Mouse (Mus musculus): ENCODE data around the gene Tle2. TPM values are rescaled to one million over a fixed set of nuclear protein-coding genes. Genes with fewer than 3 reads are reported as not detected.

Gene Tle2
- polyA plus RNA-seq, 1 experiment from 2014 or later = 30.8 TPM

DNA sequence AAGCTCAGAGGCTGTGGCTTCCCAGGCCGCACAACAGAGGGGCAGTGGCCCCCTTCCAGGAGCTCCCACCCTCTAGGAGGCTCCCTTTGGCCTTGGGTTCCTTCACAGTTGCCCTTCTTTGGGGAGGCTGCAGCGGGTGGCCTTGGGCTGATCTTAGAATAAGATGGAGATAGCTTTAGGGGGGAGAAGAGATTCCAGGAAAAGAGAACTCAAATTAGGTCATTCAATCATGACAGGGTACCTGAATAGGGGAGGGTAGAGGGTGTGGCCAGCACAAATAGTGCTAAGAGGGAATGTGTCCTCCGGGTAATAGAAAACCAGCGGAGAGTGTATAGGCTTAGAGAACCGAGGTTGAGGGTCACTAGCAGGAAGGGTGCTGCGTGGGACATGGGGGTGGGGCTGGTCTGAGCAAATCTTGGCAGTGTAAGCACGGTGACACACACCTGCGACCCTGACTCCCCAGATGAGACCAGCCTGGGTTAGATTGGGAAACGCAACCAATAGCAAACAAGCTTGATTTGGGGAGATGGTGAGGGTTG, 2.2 kb upstream of the Tle2 start:
- TF ChIP-seq CTCF (IDR thresholded peaks at IDR 0.05; ENCODE audit: low read depth) = no peak
- peaks cover 34% of the 10 kb centered on the region for H3K4me1 ChIP-seq (replicated peaks; ENCODE audit: insufficient read depth, low read length)
- H3K4me3 ChIP-seq (replicated peaks; ENCODE audit: low read depth, low read length) = peak overlapping the region; percentile 10; the same call in 1 of the 2 replicates
- H3K27me3 ChIP-seq (ENCODE audit: insufficient read depth, low read length) = 0 out of 2 replicates have a peak, but pooled peaks cover 6% of the 10 kb centered on the region
- DNase-seq (ENCODE audit: low spot score) (no peak), ATAC-seq (replicated peaks; ENCODE audit: low FRiP score, low read depth) (no peak)
- H3K4me2 ChIP-seq (ENCODE audit: low read length) = peak overlapping the region; percentile 50
- H3K36me3 ChIP-seq (ENCODE audit: insufficient read depth, low read length) = no peaks in the 10 kb centered on the region
- H3K9me3 ChIP-seq (replicated peaks; ENCODE audit: low read length) = no peaks in the 10 kb centered on the region
- H3K9ac ChIP-seq (ENCODE audit: low read depth, low read length) = peak overlapping the region; percentile 28; the same call in 1 of the 2 replicates
- 8% methylated on average over 9 of the region's 9 CpGs for WGBS
- H3K27ac ChIP-seq = peak overlapping the region; percentile 65

DNA sequence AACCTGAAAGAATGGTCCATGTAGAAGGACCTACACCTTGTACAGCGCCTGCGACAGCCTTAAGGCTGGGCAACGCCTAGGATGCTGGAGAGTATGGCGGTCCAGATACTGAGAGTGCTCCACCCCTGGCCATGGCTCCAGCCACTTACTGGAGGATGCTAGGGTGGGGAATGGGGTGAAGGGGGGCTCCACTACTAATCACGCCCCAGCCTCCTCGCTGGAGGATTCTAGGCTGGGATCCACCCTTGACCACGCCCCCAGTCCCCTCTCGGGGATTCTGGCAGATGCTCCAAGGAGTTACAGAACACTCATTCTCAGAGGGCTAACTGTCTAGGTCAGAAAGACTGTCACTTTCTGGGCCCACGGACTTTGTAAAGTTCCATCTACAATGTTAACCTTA, 1.4 kb upstream of the Tle2 start:
- no peaks in the 10 kb centered on the region for H3K36me3 ChIP-seq (ENCODE audit: insufficient read depth, low read length)
- WGBS = 21% methylated on average over 9 of the region's 9 CpGs
- no peak for ATAC-seq (replicated peaks; ENCODE audit: low FRiP score, low read depth)
- DNase-seq (ENCODE audit: low spot score) = peak; percentile 43
- no peak for TF ChIP-seq CTCF (IDR thresholded peaks at IDR 0.05; ENCODE audit: low read depth)
- no peak overlapping the region for H3K9ac ChIP-seq (ENCODE audit: low read depth, low read length)
- 0 out of 2 replicates have a peak, but pooled peaks cover 6% of the 10 kb centered on the region for H3K27me3 ChIP-seq (ENCODE audit: insufficient read depth, low read length)
- no peak overlapping the region for H3K27ac ChIP-seq
- H3K4me3 ChIP-seq (replicated peaks; ENCODE audit: low read depth, low read length) = no peak overlapping the region
- H3K4me1 ChIP-seq (replicated peaks; ENCODE audit: insufficient read depth, low read length) = peaks cover 34% of the 10 kb centered on the region
- H3K4me2 ChIP-seq (ENCODE audit: low read length) = no peak overlapping the region
- H3K9me3 ChIP-seq (replicated peaks; ENCODE audit: low read length) = no peaks in the 10 kb centered on the region

DNA sequence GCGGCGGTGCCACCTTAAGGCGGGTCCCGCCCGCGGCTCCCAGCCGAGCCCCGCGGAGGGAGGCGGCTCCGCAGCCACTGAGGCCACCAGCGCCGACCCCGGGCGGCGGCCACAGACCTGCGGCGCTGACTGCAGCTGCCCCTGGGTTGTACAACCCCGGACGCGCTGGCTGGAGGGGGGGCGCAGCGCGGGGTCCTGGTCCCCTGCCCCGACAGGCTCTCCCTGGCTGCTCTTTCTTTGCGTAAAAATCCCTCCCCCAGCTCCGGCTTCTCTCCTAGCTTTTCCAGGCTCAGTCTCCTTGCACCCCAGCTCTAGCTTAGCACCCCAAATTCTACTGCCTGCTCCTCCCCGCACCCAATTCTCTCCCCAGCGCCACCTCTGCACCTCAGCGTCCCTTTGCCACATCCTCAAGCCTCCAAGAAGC, 859 bp downstream of the Tle2 start:
- no peak for ATAC-seq (replicated peaks; ENCODE audit: low FRiP score, low read depth)
- under 1% methylated on average over 22 of the region's 30 CpGs for WGBS
- Histone ChIP-seq H3K36me3 (ENCODE audit: insufficient read depth, low read length) (peaks cover 4% of the 10 kb centered on the region; the same call in 1 of the 2 replicates), H3K4me3 (replicated peaks; ENCODE audit: low read depth, low read length) (peak overlapping the region; percentile 47), H3K4me2 (ENCODE audit: low read length) (peak overlapping the region; percentile 75), H3K4me1 (replicated peaks; ENCODE audit: insufficient read depth, low read length) (peaks cover 26% of the 10 kb centered on the region), H3K9ac (ENCODE audit: low read depth, low read length) (peak overlapping the region; percentile 57), H3K27ac (peak overlapping the region; percentile 47; the same call in 1 of the 2 replicates), H3K27me3 (ENCODE audit: insufficient read depth, low read length) (0 out of 2 replicates have a peak, but pooled peaks cover 6% of the 10 kb centered on the region), H3K9me3 (replicated peaks; ENCODE audit: low read length) (no peaks in the 10 kb centered on the region)
- DNase-seq (ENCODE audit: low spot score) = peak; percentile 38
- TF ChIP-seq CTCF (IDR thresholded peaks at IDR 0.05; ENCODE audit: low read depth) = no peak

DNA sequence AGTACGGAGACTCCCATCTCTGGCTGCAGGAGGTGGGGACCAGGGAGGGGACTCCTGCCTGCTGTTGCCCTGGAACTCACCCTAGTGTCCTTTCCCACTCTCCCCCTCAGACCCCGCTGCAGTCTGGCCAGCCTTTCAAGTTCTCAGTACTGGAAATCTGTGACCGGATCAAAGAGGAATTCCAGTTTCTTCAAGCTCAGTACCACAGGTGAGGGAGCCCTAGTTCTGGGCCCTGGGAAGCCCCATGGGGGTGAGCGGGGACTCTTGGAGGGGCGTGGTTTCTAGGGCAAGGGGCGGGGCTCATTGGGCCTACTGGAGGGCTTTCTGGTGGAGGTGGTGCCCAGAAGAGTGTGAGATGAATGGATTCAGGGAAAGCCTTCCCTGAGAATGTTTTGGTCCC, 1.3 kb downstream of the Tle2 start:
- no peak for TF ChIP-seq CTCF (IDR thresholded peaks at IDR 0.05; ENCODE audit: low read depth)
- H3K27ac ChIP-seq = peak overlapping the region; percentile 47; the same call in 1 of the 2 replicates
- peaks cover 4% of the 10 kb centered on the region; the same call in 1 of the 2 replicates for H3K36me3 ChIP-seq (ENCODE audit: insufficient read depth, low read length)
- peak overlapping the region; percentile 47 for H3K4me3 ChIP-seq (replicated peaks; ENCODE audit: low read depth, low read length)
- H3K4me1 ChIP-seq (replicated peaks; ENCODE audit: insufficient read depth, low read length) = peaks cover 30% of the 10 kb centered on the region
- no peak for DNase-seq (ENCODE audit: low spot score)
- no peaks in the 10 kb centered on the region for H3K9me3 ChIP-seq (replicated peaks; ENCODE audit: low read length)
- peak overlapping the region; percentile 75 for H3K4me2 ChIP-seq (ENCODE audit: low read length)
- WGBS = 2% methylated on average over 6 of the region's 6 CpGs
- peak overlapping the region; percentile 57 for H3K9ac ChIP-seq (ENCODE audit: low read depth, low read length)
- ATAC-seq (replicated peaks; ENCODE audit: low FRiP score, low read depth) = no peak
- H3K27me3 ChIP-seq (ENCODE audit: insufficient read depth, low read length) = 0 out of 2 replicates have a peak, but pooled peaks cover 6% of the 10 kb centered on the region

DNA sequence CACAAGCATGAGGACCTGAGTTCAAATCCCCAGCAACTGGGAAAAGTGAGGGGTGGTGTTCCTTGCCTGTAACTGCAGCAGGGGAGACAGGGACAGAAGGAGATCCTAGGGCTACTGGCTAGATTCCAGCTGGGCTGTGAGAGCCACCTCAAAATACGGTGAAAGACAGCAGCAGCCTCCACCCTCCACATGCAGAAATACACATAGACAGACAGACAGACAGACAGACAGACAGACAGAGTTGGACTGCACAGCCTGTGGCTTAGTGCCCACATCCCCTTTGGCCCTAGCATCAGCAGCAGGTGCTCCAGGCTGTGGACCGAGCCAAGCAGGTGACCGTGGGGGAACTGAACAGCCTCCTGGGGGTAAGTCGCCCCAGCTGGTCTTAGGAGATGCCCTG, 5.6 kb downstream of the Tle2 start:
- Histone ChIP-seq H3K4me1 (replicated peaks; ENCODE audit: insufficient read depth, low read length) (peaks cover 14% of the 10 kb centered on the region; the same call in 1 of the 2 replicates), H3K36me3 (ENCODE audit: insufficient read depth, low read length) (peaks cover 4% of the 10 kb centered on the region; the same call in 1 of the 2 replicates), H3K9ac (ENCODE audit: low read depth, low read length) (no peak overlapping the region), H3K4me2 (ENCODE audit: low read length) (peak overlapping the region; percentile 19; the same call in 1 of the 2 replicates), H3K4me3 (replicated peaks; ENCODE audit: low read depth, low read length) (no peak overlapping the region), H3K27me3 (ENCODE audit: insufficient read depth, low read length) (no peaks in the 10 kb centered on the region), H3K9me3 (replicated peaks; ENCODE audit: low read length) (no peaks in the 10 kb centered on the region), H3K27ac (no peak overlapping the region)
- DNase-seq (ENCODE audit: low spot score) (no peak), ATAC-seq (replicated peaks; ENCODE audit: low FRiP score, low read depth) (no peak)
- TF ChIP-seq CTCF (IDR thresholded peaks at IDR 0.05; ENCODE audit: low read depth) = no peak
- WGBS = 33% methylated on average over 4 of the region's 4 CpGs

DNA sequence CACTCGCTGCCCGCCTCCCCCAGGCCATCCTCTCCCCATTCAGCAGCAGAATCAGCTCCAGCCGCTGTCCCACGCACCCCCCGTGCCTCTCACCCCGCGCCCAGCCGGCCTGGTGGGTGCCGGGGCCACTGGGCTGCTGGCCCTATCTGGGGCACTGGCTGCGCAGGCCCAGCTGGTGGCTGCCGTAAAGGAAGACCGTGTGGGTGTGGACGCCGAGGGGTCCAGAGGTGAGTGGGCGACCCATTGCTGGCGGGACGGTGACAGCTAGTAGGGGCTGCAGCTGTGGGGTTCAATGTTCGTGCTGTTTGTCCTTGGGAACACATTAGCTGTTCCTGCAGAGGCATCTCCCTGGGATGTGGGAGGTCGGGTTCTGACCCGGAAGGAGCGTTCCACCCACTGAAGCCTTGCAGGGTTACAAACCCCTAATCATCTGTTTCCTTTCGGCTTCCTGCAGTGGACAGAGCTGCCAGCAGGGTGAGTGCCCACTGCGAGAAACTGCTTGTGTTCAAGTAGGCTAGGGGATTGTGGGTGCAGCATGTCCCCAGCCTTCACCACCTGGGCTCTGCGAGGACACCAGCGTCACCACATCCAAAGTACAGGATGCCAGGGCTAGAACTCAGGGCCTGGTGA, 6.2 kb downstream of the Tle2 start:
- no peak overlapping the region for H3K27ac ChIP-seq
- no peak overlapping the region for H3K9ac ChIP-seq (ENCODE audit: low read depth, low read length)
- DNase-seq (ENCODE audit: low spot score) (peak; percentile 74), ATAC-seq (replicated peaks; ENCODE audit: low FRiP score, low read depth) (peak; percentile 42)
- WGBS = 28% methylated on average over 25 of the region's 25 CpGs
- H3K4me3 ChIP-seq (replicated peaks; ENCODE audit: low read depth, low read length) = no peak overlapping the region
- H3K4me1 ChIP-seq (replicated peaks; ENCODE audit: insufficient read depth, low read length) = peaks cover 10% of the 10 kb centered on the region; the same call in 1 of the 2 replicates
- peaks cover 4% of the 10 kb centered on the region; the same call in 1 of the 2 replicates for H3K36me3 ChIP-seq (ENCODE audit: insufficient read depth, low read length)
- H3K4me2 ChIP-seq (ENCODE audit: low read length) = peak overlapping the region; percentile 19
- no peaks in the 10 kb centered on the region for H3K9me3 ChIP-seq (replicated peaks; ENCODE audit: low read length)
- TF ChIP-seq CTCF (IDR thresholded peaks at IDR 0.05; ENCODE audit: low read depth) = peak; percentile 60
- no peaks in the 10 kb centered on the region for H3K27me3 ChIP-seq (ENCODE audit: insufficient read depth, low read length)
